Comparison of ENCODE assay signal across 23 mouse cellular contexts in genomic region chr7:128833196-128833595, GRCm38 (mm10).
DNase-seq lines count a peak whose midpoint lies in the region; ATAC-seq and TF ChIP-seq lines count a peak whose summit lies in the region.
"Had no signal": no experiment of that assay in that cellular context is flagged by ENCODE, and none has a peak within 500 bp of the region (broad histone marks: within the 10 kb centered on the region; RNA-seq: fewer than 3 reads in every experiment).

No protein-coding gene starts in this region.

- TF ChIP-seq RAD21 in MEL (IDR thresholded peaks at IDR 0.05; ENCODE audit: low read depth, low read length), result no peak

- no peak overlapping the region for H3K4me2 ChIP-seq in kidney, embryonic 15.5 days
- H3K4me2 ChIP-seq in midbrain, postnatal 0 days (ENCODE audit: low read depth, low read length, poor library complexity, severe bottlenecking), result no peak overlapping the region
- no peak overlapping the region for H3K4me2 ChIP-seq in midbrain, embryonic 15.5 days
- H3K4me2 ChIP-seq: embryonic facial prominence, embryonic 13.5 days; heart, embryonic 12.5 days; hindbrain, embryonic 12.5 days; limb, embryonic 12.5 days; liver, embryonic 15.5 days; stomach, embryonic 15.5 days had no signal

- H3K27ac ChIP-seq in kidney, embryonic 15.5 days, result peak overlapping the region; percentile 46
- H3K27ac ChIP-seq in kidney, adult 2 months (ENCODE audit: insufficient read depth, low read depth, low read length), result no peak overlapping the region
- no peak overlapping the region for H3K27ac ChIP-seq in midbrain, postnatal 0 days (ENCODE audit: low read depth, low read length)
- H3K27ac ChIP-seq in midbrain, embryonic 15.5 days, result no peak overlapping the region
- no peak overlapping the region for H3K27ac ChIP-seq in MEL (ENCODE audit: control insufficient read depth, low read depth, low read length)
- H3K27ac ChIP-seq: embryonic facial prominence, embryonic 13.5 days; gastrocnemius, adult 2 months; hindbrain, embryonic 12.5 days; left cerebral cortex, adult 2 months; limb, embryonic 12.5 days; liver, embryonic 15.5 days; stomach, embryonic 15.5 days had no signal

- H3K79me2 ChIP-seq in MEL (ENCODE audit: control insufficient read depth, insufficient read depth, low read length, poor library complexity), result no peaks in the 10 kb centered on the region

- no peak overlapping the region for H3K4me3 ChIP-seq in kidney, embryonic 15.5 days (replicated peaks)
- no peak overlapping the region for H3K4me3 ChIP-seq in kidney, adult 2 months (ENCODE audit: insufficient read depth, low read depth, low read length)
- no peak overlapping the region for H3K4me3 ChIP-seq in midbrain, postnatal 0 days (ENCODE audit: low read depth, low read length)
- no peak overlapping the region for H3K4me3 ChIP-seq in midbrain, embryonic 15.5 days
- no peak overlapping the region for H3K4me3 ChIP-seq in MEL (ENCODE audit: control insufficient read depth in 1 of 2, insufficient read depth in 1 of 2, low read depth in 2 of 2, low read length in 2 of 2)
- H3K4me3 ChIP-seq: embryonic facial prominence, embryonic 13.5 days; gastrocnemius, adult 2 months; heart, embryonic 12.5 days; hindbrain, embryonic 12.5 days; left cerebral cortex, adult 2 months; limb, embryonic 12.5 days; liver, embryonic 15.5 days; stomach, embryonic 15.5 days had no signal

- H3K9me3 ChIP-seq in kidney, embryonic 15.5 days (replicated peaks), result no peaks in the 10 kb centered on the region
- no peaks in the 10 kb centered on the region for H3K9me3 ChIP-seq in midbrain, postnatal 0 days (ENCODE audit: low read length)
- no peaks in the 10 kb centered on the region for H3K9me3 ChIP-seq in midbrain, embryonic 15.5 days
- H3K9me3 ChIP-seq in MEL (replicated peaks; ENCODE audit: insufficient read depth, low read length), result no peaks in the 10 kb centered on the region
- H3K9me3 ChIP-seq: embryonic facial prominence, embryonic 13.5 days; heart, embryonic 12.5 days; hindbrain, embryonic 12.5 days; limb, embryonic 12.5 days; liver, embryonic 15.5 days; stomach, embryonic 15.5 days had no signal

- H3K4me1 ChIP-seq in kidney, embryonic 15.5 days, result peaks cover 13% of the 10 kb centered on the region; the same call in 1 of the 2 replicates
- no peaks in the 10 kb centered on the region for H3K4me1 ChIP-seq in kidney, adult 2 months (ENCODE audit: control insufficient read depth, insufficient read depth, low read length)
- no peaks in the 10 kb centered on the region for H3K4me1 ChIP-seq in midbrain, postnatal 0 days (ENCODE audit: insufficient read depth, low read length)
- H3K4me1 ChIP-seq in midbrain, embryonic 15.5 days, result no peaks in the 10 kb centered on the region
- H3K4me1 ChIP-seq in MEL (ENCODE audit: control insufficient read depth in 1 of 2, insufficient read depth in 2 of 2, low read length in 2 of 2), result no peaks in the 10 kb centered on the region
- H3K4me1 ChIP-seq: embryonic facial prominence, embryonic 13.5 days; heart, embryonic 12.5 days; hindbrain, embryonic 12.5 days; limb, embryonic 12.5 days; liver, embryonic 15.5 days; stomach, embryonic 15.5 days had no signal

- no peak for TF ChIP-seq POLR2A in kidney, adult 2 months (IDR thresholded peaks at IDR 0.05; ENCODE audit: low read depth, low read length)
- no peak for TF ChIP-seq POLR2A in MEL (IDR thresholded peaks at IDR 0.05; ENCODE audit: control insufficient read depth in 1 of 2, insufficient read depth in 1 of 2, low read depth in 1 of 2, low read length in 2 of 2, poor library complexity in 1 of 2)

- 78% methylated on average over 4 of the region's 4 CpGs for WGBS in kidney, embryonic 15.5 days
- WGBS in kidney, adult 2 months, result 82% methylated on average over 4 of the region's 4 CpGs
- 86% methylated on average over 4 of the region's 4 CpGs for WGBS in midbrain, postnatal 0 days
- WGBS in midbrain, embryonic 15.5 days, result 84% methylated on average over 4 of the region's 4 CpGs

- no peak for TF ChIP-seq EP300 in MEL (IDR thresholded peaks at IDR 0.05; ENCODE audit: low read depth in 1 of 2, low read length in 2 of 2)

- DNase-seq in kidney, adult 2 months, result no peak
- DNase-seq in midbrain, postnatal 0 days (ENCODE audit: low spot score), result no peak
- no peak for DNase-seq in MEL (ENCODE audit: low read depth, low spot score)
- DNase-seq in left cerebral cortex, postnatal 25 days (ENCODE audit: low spot score in 2 of 2), result no peak
- DNase-seq: adrenal gland, adult 8-10 months; B cell, adult 2 months; gastrocnemius, adult 2 months; heart, postnatal 14 days; kidney, postnatal 25 days; layer of hippocampus, adult 9-11 months; lung, postnatal 14 days; right cerebral cortex, postnatal 25 days had no signal

- ATAC-seq in kidney, embryonic 15.5 days (replicated peaks; ENCODE audit: low FRiP score), result no peak
- ATAC-seq in midbrain, postnatal 0 days (ENCODE audit: low FRiP score), result no peak
- ATAC-seq in midbrain, embryonic 15.5 days (replicated peaks), result no peak
- ATAC-seq in CD4-positive, CD25-positive, alpha-beta regulatory T cell, adult 4 months, result no peak
- ATAC-seq: midbrain, embryonic 16.5 days had no signal

- H3K27me3 ChIP-seq in kidney, embryonic 15.5 days, result no peaks in the 10 kb centered on the region
- no peaks in the 10 kb centered on the region for H3K27me3 ChIP-seq in kidney, adult 2 months (replicated peaks; ENCODE audit: control insufficient read depth, insufficient read depth, low read length)
- peaks cover 9% of the 10 kb centered on the region for H3K27me3 ChIP-seq in midbrain, postnatal 0 days (ENCODE audit: insufficient read depth, low read length)
- peaks cover 8% of the 10 kb centered on the region for H3K27me3 ChIP-seq in midbrain, embryonic 15.5 days (replicated peaks)
- H3K27me3 ChIP-seq in MEL (ENCODE audit: control insufficient read depth in 1 of 2, insufficient read depth in 2 of 2, low read length in 2 of 2), result no peaks in the 10 kb centered on the region
- H3K27me3 ChIP-seq: embryonic facial prominence, embryonic 13.5 days; heart, embryonic 12.5 days; limb, embryonic 12.5 days; stomach, embryonic 15.5 days had no signal

- TF ChIP-seq CTCF in kidney, adult 2 months (conservative IDR thresholded peaks at IDR 0.05; ENCODE audit: insufficient read depth, insufficient read length, low read depth, low read length), result no peak
- peak; percentile 48 for TF ChIP-seq CTCF in midbrain, postnatal 0 days (IDR thresholded peaks at IDR 0.05)
- TF ChIP-seq CTCF in MEL (IDR thresholded peaks at IDR 0.05 in 2 of 3, conservative IDR thresholded peaks at IDR 0.05 in 1 of 3; ENCODE audit: control insufficient read depth in 1 of 3, insufficient read depth in 1 of 3, low read depth in 2 of 3, low read length in 3 of 3, poor library complexity in 1 of 3, severe bottlenecking in 1 of 3), result peak; percentile 25 to 52 (median 30); a peak in 5 of 6 replicates

- H3K36me3 ChIP-seq in kidney, embryonic 15.5 days, result no peaks in the 10 kb centered on the region
- H3K36me3 ChIP-seq in kidney, adult 2 months (ENCODE audit: control insufficient read depth, insufficient read depth, low read length), result no peaks in the 10 kb centered on the region
- H3K36me3 ChIP-seq in midbrain, postnatal 0 days (ENCODE audit: insufficient read depth, low read length), result no peaks in the 10 kb centered on the region
- no peaks in the 10 kb centered on the region for H3K36me3 ChIP-seq in midbrain, embryonic 15.5 days (replicated peaks)
- H3K36me3 ChIP-seq in MEL (ENCODE audit: control insufficient read depth in 1 of 2, insufficient read depth in 2 of 2, low read length in 2 of 2), result no peaks in the 10 kb centered on the region
- H3K36me3 ChIP-seq: embryonic facial prominence, embryonic 13.5 days; heart, embryonic 12.5 days; hindbrain, embryonic 12.5 days; limb, embryonic 12.5 days; liver, embryonic 15.5 days; stomach, embryonic 15.5 days had no signal

- no peak overlapping the region for H3K9ac ChIP-seq in kidney, embryonic 15.5 days
- no peak overlapping the region for H3K9ac ChIP-seq in midbrain, postnatal 0 days (replicated peaks; ENCODE audit: low read length, poor library complexity, severe bottlenecking)
- no peak overlapping the region for H3K9ac ChIP-seq in midbrain, embryonic 15.5 days
- no peak overlapping the region for H3K9ac ChIP-seq in MEL (ENCODE audit: control insufficient read depth, low read depth, low read length, poor library complexity, severe bottlenecking)
- H3K9ac ChIP-seq: embryonic facial prominence, embryonic 13.5 days; heart, embryonic 12.5 days; hindbrain, embryonic 12.5 days; limb, embryonic 12.5 days; liver, embryonic 15.5 days; stomach, embryonic 15.5 days had no signal

- intact Hi-C loops in left cerebral cortex, postnatal 25 days (cut with DNase I), result no loop called here

TF ChIP-seq in MEL, 35 proteins besides CTCF, POLR2A, EP300 and RAD21:
- TF ChIP-seq MAFK (IDR thresholded peaks at IDR 0.05; ENCODE audit: borderline replicate concordance, low read depth, low read length), result no peak
- TF ChIP-seq MYC (IDR thresholded peaks at IDR 0.05; ENCODE audit: low read depth, low read length), result no peak
- no peak for TF ChIP-seq E2F4 (IDR thresholded peaks at IDR 0.05; ENCODE audit: borderline replicate concordance, low read depth, low read length)
